Mouse (Mus musculus): Measurements from ENCODE around the gene Drd2. TPM values are rescaled to one million over a fixed set of nuclear protein-coding genes. Genes with fewer than 3 reads are reported as not detected.

The Drd2 gene
- polyA plus RNA-seq, 1 experiment from 2014 or later: not detected

- no peak for TF ChIP-seq CTCF (IDR thresholded peaks at IDR 0.05)
- H3K27me3 ChIP-seq: no peaks in the 10 kb centered on the region
- ChIA-PET POLR2A (interaction anchor here (1.3 kb wide), 1 partner anchor 11 kb away, joined by 3 read pairs; no protein-coding TSS in a partner anchor), CTCF (no interaction called here)
- DNase-seq (ENCODE audit: low read depth, low spot score): no peak
- ATAC-seq: no peak
- in situ Hi-C loops (cut with MboI; ENCODE audit: low pct_unique_long_range_greater_than_20kb): no loop called here
Measured at GRCm38 (mm10) chr9:49452396-49452795, 112.0 kb downstream of the Drd2 start.

GRCm38 (mm10) chr9:49456136-49456535, 115.7 kb downstream of the Drd2 start:
- ATAC-seq (no peak), DNase-seq (ENCODE audit: low read depth, low spot score) (no peak)
- in situ Hi-C loops (cut with MboI; ENCODE audit: low pct_unique_long_range_greater_than_20kb): no loop called here
- ChIA-PET CTCF (no interaction called here), POLR2A (no interaction called here)
- TF ChIP-seq CTCF (IDR thresholded peaks at IDR 0.05): no peak
- no peaks in the 10 kb centered on the region for H3K27me3 ChIP-seq

Other genes starting within 250 kb of the Drd2 start
- gene Gm4894, start 90.1 kb upstream of the Drd2 start, polyA plus RNA-seq (2021): not detected
- 0.04 TPM for gene Ankk1, start 86.4 kb downstream of the Drd2 start, polyA plus RNA-seq (2021)
- gene Ttc12, start 145.6 kb downstream of the Drd2 start, polyA plus RNA-seq (2021): 6.8 TPM

Measured in Patski (cell line).